Mouse (Mus musculus) C2C12 (cell line): ENCODE measurements around the gene Rbms3. TPM values are rescaled to one million over a fixed set of nuclear protein-coding genes. Genes with fewer than 3 reads are reported as not detected.

Experiments used
- H3K27me3 ChIP-seq: one replicate; pipeline ENCODE4 v1.6.1; 2011; ENCODE audit not compliant: control insufficient read depth, insufficient read depth, insufficient read length
- H3K36me3 ChIP-seq: one replicate; pipeline ENCODE4 v1.6.1; 2011; ENCODE audit not compliant: control insufficient read depth, insufficient read depth
- H3K4me3 ChIP-seq: one replicate; pipeline ENCODE4 v1.5.1; 2011; ENCODE audit warnings: mild to moderate bottlenecking, control low read depth; ENCODE audit not compliant: poor library complexity, insufficient read depth, severe bottlenecking
- H3K79me2 ChIP-seq: one replicate; pipeline ENCODE4 v1.6.1; 2011; ENCODE audit not compliant: control insufficient read depth, insufficient read depth
- H3K79me3 ChIP-seq: one replicate; pipeline ENCODE4 v1.6.1; 2011; ENCODE audit warnings: low read depth, control low read depth
- H3ac ChIP-seq: one replicate; pipeline ENCODE3; 2011; ENCODE audit warnings: low read depth; ENCODE audit not compliant: control insufficient read depth, insufficient read length
- CEBPB ChIP-seq: IDR thresholded peaks from one replicate; pipeline ENCODE4 v1.6.1; 2011; ENCODE audit warnings: low read depth, mild to moderate bottlenecking, control low read depth, moderate library complexity
- CTCF ChIP-seq: IDR thresholded peaks from one replicate; pipeline ENCODE4 v1.5.1; 2011; ENCODE audit not compliant: control insufficient read depth, insufficient read depth, insufficient read length
- FOSL1 ChIP-seq: IDR thresholded peaks from one replicate; pipeline ENCODE4 v1.8.0; 2011; ENCODE audit warnings: mild to moderate bottlenecking, low read length; ENCODE audit not compliant: poor library complexity, insufficient read depth, severe bottlenecking
- MAX ChIP-seq: IDR thresholded peaks from one replicate; pipeline ENCODE4 v1.6.1; 2011; ENCODE audit warnings: mild to moderate bottlenecking, control low read depth
- MYOD1 ChIP-seq: IDR thresholded peaks from one replicate; pipeline ENCODE4 v1.6.1; 2011; ENCODE audit warnings: low read depth; ENCODE audit not compliant: control insufficient read depth, insufficient read length
- MYOG ChIP-seq: IDR thresholded peaks from one replicate; pipeline ENCODE4 v1.6.1; 2011; ENCODE audit not compliant: control insufficient read depth, insufficient read length; ENCODE audit errors: extremely low read depth
- USF1 ChIP-seq: IDR thresholded peaks from one replicate; pipeline ENCODE4 v1.6.1; 2011; ENCODE audit warnings: low read depth, mild to moderate bottlenecking, control low read depth, moderate library complexity
- polyA plus RNA-seq: library from polyadenylated mRNA; unstranded; fragments of >200 nt; fragmentation: generic; extraction: Trizol; gene quantifications from one replicate; pipeline ENCODE4 v1.2.1, GENCODE M21; 2012; ENCODE audit warnings: missing spikeins

The Rbms3 gene
- polyA plus RNA-seq, 1 experiment, result 2.7 TPM

GRCm38 (mm10) chr9:117089409-117090147 is 540.1 kb downstream of the Rbms3 start:
- no peak overlapping the region for H3K4me3 ChIP-seq
- H3K79me3 ChIP-seq, result no peaks in the 10 kb centered on the region
- TF ChIP-seq USF1, result no peak
- TF ChIP-seq MYOD1, result no peak
- no peak for TF ChIP-seq FOSL1
- TF ChIP-seq CTCF, result no peak
- no peak for TF ChIP-seq CEBPB
- no peak for TF ChIP-seq MYOG
- TF ChIP-seq MAX, result no peak
- H3K36me3 ChIP-seq, result no peaks in the 10 kb centered on the region
- H3K79me2 ChIP-seq, result no peaks in the 10 kb centered on the region
- no peaks in the 10 kb centered on the region for H3K27me3 ChIP-seq
- no peak overlapping the region for H3ac ChIP-seq

GRCm38 (mm10) chr9:117088309-117088708 is 541.4 kb downstream of the Rbms3 start:
- no peak for TF ChIP-seq MYOD1
- no peak for TF ChIP-seq FOSL1
- TF ChIP-seq CTCF, result no peak
- no peak for TF ChIP-seq MAX
- no peaks in the 10 kb centered on the region for H3K36me3 ChIP-seq
- H3K79me2 ChIP-seq, result no peaks in the 10 kb centered on the region

GRCm38 (mm10) chr9:117085706-117086105 is 544.0 kb downstream of the Rbms3 start:
- Histone ChIP-seq H3K36me3 (no peaks in the 10 kb centered on the region), H3K79me2 (no peaks in the 10 kb centered on the region), H3K27me3 (no peaks in the 10 kb centered on the region), H3ac (no peak overlapping the region), H3K4me3 (no peak overlapping the region), H3K79me3 (no peaks in the 10 kb centered on the region)
- TF ChIP-seq FOSL1 (no peak), USF1 (no peak), MAX (no peak), MYOD1 (no peak), CTCF (no peak), CEBPB (no peak), MYOG (no peak)

More at GRCm38 (mm10) chr9:117088309-117088708, 541.4 kb downstream of the Rbms3 start:
- no peak overlapping the region for H3ac ChIP-seq
- H3K4me3 ChIP-seq, result no peak overlapping the region
- no peaks in the 10 kb centered on the region for H3K27me3 ChIP-seq
- no peaks in the 10 kb centered on the region for H3K79me3 ChIP-seq

GRCm38 (mm10) chr9:117084471-117084870 is 545.2 kb downstream of the Rbms3 start:
- H3K36me3 ChIP-seq, result no peaks in the 10 kb centered on the region
- H3K4me3 ChIP-seq, result no peak overlapping the region
- no peak overlapping the region for H3ac ChIP-seq
- H3K79me3 ChIP-seq, result no peaks in the 10 kb centered on the region
- no peak for TF ChIP-seq MYOG
- TF ChIP-seq CTCF, result no peak
- TF ChIP-seq USF1, result no peak
- TF ChIP-seq FOSL1, result no peak
- H3K79me2 ChIP-seq, result no peaks in the 10 kb centered on the region
- H3K27me3 ChIP-seq, result no peaks in the 10 kb centered on the region

GRCm38 (mm10) chr9:117079471-117079870 is 550.2 kb downstream of the Rbms3 start:
- no peak overlapping the region for H3ac ChIP-seq
- H3K36me3 ChIP-seq, result no peaks in the 10 kb centered on the region
- TF ChIP-seq FOSL1 (no peak), CTCF (no peak), USF1 (no peak), MYOG (no peak), CEBPB (no peak), MYOD1 (no peak), MAX (no peak)
- H3K4me3 ChIP-seq, result no peak overlapping the region
- H3K27me3 ChIP-seq, result no peaks in the 10 kb centered on the region
- no peaks in the 10 kb centered on the region for H3K79me2 ChIP-seq
- no peaks in the 10 kb centered on the region for H3K79me3 ChIP-seq

GRCm38 (mm10) chr9:117077548-117077947 is 552.2 kb downstream of the Rbms3 start:
- H3K79me2 ChIP-seq, result no peaks in the 10 kb centered on the region
- TF ChIP-seq MYOG (no peak), CEBPB (no peak), CTCF (no peak), USF1 (no peak), FOSL1 (no peak), MAX (no peak)
- H3K36me3 ChIP-seq, result no peaks in the 10 kb centered on the region
- H3K4me3 ChIP-seq, result no peak overlapping the region
- H3K27me3 ChIP-seq, result no peaks in the 10 kb centered on the region
- no peaks in the 10 kb centered on the region for H3K79me3 ChIP-seq
- no peak overlapping the region for H3ac ChIP-seq
